Mouse (Mus musculus) left cerebral cortex, postnatal 25 days (tissue): ENCODE data around the gene Glis1. TPM values are rescaled to one million over a fixed set of nuclear protein-coding genes. Genes with fewer than 3 reads are reported as not detected.
A peak's percentile ranks its signal among the peaks of the same experiment; 100 is the strongest.

Experiments
- DNase-seq, 2 experiments: peaks; one replicate each; pipeline ENCODE4 v3.0.0; 2022; ENCODE audit warnings: low spot score in 2 of 2, mixed read lengths in 1 of 2
- intact Hi-C: fragments of 180-260 bp; cut with DNase I; formaldehyde crosslinking; loops from one replicate; pipeline ENCODE4 v1.15.1; 2025
- total RNA-seq, 2 experiments: library from RNA; stranded (reverse); gene quantifications; 2 replicates each; pipeline ENCODE4 v1.2.3; 2021

Glis1 gene
- total RNA-seq, 2 experiments from 2014 or later, result 0.82 to 1.1 TPM

DNA sequence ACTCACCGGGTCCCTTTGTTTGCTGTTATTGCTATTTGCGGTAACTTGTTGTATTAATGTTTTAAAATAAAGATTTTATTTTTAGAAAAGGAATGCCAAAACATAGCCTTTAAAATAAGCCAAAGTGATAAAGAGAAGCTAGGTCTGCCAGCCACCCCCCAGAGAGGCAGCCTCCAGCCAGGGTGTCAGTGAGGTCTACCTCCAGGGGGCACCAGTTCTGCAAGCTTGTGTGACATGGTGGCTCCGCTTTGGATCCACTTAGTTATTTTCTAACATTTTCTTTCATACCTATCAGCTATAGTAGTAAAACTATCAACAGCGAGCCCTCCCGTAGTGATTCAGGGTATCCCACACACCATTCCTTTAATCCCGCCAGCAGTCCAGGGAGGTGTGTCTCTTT, 14.1 kb downstream of the Glis1 start:
- DNase-seq, result no peak
- intact Hi-C loops, result no loop called here

DNA sequence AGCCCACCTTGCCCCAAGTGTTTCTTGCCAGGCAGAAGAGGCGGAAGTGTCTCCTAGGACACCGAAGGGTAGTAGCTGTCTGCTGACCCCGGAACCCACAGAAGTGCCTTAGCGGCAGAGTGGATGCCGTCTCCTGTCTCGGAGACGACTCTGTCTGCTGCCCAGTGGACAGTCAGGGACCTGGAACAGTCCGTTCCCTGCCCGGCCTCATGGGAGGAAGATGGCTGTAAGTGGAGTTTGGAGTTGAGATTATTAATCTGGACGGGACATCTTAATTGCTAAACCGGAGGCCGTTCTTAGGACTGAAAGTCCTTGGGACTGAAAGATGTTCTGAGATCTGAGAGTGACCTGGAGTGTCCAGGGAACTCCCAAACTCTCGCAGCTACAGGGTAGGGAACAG, 15.1 kb downstream of the Glis1 start:
- intact Hi-C loops, result no loop called here
- DNase-seq, result no peak

DNA sequence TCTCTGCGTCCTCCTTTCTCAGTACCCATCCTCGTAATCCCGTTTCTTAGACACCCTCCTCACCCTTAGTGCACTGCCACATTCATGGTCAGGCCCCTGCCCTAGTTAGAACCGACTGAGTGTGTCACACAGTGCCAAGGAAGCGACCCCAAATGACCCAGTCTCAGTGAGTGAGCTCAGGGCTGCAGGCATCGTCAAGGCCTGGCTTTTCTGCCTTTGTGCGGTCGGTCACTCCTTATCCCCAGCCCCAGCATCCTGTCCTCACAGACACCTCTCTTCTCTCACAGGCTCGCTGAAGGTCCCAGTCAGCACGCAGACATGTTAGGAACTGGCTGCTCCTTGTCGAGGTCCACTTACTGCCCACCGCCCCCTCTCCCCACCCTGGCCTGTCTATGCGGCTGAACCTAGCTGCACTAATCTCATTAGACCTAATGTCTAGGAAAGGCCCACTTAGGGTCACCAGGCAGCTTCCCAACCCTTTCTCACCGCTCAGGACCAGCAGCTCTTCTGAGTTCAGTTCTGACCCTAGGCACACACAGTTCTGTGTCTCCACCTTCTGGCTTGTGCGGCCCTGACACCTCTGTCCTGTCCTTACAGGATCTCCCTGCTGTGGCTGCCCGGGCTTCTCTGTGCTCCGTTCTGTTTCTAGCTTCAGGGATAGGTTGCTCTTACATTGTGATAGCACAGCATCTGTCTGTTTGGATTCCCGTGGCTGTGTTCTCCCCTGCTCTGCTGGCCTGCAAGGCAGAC, 18.1 kb downstream of the Glis1 start:
- intact Hi-C loops, result loop anchor here (2.0 kb wide), 1 partner anchor 30 kb away; no protein-coding TSS in a partner anchor
- no peak for DNase-seq

DNA sequence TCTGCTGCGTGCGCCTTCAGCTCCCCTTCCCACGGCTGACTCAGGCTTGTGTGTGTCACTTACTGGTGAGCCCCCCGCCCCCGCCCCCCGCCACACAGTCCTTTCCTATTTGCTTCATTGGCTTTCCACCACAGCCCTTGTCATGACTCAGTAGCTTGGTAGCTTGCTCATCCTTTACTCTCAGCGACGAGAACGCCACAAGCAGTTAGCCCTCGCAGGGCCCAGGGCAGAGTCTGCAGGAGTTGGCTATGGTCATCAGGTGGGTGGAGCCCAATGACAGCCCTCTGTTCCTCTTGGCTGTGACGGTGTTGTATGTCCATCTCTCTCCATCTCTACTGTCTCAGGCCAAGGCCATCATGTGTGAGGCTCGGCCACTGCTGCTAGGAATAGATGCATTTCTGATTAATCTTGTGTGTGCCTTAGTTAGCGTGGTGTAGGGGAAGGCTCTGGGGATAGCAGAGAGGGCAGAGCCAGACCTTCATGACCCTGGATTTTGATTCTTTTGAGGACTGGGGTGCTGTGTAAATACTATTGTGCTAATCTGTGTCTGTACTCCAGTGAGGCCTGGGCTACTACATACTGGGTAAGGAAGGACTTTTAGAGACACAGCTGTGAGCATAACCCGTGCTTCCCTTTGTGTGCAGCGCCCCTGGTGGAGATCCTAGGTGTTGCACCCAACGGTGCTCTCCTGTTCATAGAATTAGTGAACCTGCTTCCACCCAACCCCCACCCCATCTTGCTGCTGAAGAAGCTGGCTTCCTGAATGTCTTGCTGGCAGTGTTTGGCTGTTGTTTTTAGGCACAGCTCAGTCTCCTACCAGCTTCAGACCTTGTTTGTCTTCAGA, 19.0 kb downstream of the Glis1 start:
- intact Hi-C loops, result loop anchor here (2.0 kb wide), 1 partner anchor 31 kb away; no protein-coding TSS in a partner anchor
- peak; percentile 72 to 82 for DNase-seq

DNA sequence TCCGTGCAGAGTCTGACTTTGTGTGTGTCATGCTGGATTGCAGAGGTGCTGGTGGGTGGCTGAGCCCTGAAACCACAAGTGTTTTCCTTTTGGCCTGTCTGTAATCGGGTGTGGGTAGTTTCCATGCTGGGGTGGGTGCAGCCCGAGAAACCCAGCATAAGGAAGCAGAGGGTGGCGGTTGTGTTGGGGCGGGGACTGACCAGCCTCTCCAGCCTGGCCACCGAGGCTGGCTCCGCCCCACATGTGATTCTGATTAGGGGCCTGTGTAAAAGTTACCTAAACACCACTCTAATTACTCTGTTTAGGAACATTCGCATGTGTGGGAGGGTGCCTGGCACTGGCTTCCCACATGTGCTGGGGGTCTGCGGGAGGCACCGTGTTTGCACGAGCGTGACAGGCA, 23.2 kb downstream of the Glis1 start:
- DNase-seq, result no peak
- intact Hi-C loops, result no loop called here

DNA sequence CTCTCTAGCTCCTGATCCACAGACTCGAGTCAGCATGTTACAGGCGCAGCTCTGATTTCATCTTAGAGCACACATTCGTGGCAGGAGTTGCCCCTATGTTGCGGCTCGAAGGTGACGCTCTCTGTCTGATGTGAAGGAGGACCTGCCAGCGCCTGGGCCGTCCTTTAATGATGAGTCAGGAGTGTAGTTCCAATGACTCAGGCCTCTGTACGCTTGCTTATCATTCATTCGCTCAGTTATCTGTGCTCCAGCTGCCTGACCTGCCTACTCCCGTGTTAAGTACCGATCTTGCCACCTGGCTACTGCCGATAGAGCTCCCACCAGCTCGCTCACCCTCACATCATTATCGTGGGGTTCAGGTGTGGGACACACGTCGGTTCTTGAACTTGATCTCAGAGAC, 24.5 kb downstream of the Glis1 start:
- intact Hi-C loops, result no loop called here

DNA sequence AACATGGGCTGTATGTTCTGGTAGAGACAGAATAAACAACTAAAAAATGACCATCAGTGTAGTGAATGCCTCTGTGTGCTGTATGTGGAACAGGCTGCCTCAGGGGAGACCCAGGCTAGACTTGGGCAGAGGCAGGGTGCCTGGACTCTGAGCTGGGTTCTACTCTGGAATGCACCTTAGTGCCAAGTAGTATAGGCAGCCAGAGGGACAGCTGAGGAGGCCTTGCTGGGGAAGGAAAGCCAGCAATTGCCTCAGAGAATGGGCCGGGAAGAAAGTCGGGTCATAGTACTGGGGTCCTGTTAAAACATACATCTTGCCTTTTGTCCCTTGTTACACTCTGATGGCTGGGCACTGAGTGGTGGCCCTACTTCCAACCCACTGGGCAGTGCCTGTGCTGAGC, 25.1 kb downstream of the Glis1 start:
- intact Hi-C loops, result no loop called here
- DNase-seq, result no peak

More for the DNA sequence above, 24.5 kb downstream of the Glis1 start:
- no peak for DNase-seq

DNA sequence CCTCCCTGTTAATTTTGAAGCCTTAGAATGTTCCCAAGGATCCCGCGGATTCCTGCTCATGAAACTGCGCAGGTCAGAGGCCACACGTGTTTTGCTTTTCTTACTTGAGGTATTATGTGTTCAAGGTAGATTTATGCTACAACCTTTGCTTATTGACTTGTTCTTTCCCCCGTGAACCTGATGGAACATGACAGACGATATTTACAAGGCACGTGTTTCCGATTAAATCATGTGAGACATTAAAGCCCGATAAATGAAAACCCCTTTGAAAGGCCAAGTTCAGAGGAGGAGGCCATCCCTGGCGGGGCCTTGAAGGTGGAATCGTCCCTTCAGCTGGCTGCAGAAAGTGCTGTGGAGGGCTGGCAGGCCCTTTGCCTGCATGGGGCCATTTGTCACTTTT, 26.1 kb downstream of the Glis1 start:
- no peak for DNase-seq
- intact Hi-C loops, result no loop called here

DNA sequence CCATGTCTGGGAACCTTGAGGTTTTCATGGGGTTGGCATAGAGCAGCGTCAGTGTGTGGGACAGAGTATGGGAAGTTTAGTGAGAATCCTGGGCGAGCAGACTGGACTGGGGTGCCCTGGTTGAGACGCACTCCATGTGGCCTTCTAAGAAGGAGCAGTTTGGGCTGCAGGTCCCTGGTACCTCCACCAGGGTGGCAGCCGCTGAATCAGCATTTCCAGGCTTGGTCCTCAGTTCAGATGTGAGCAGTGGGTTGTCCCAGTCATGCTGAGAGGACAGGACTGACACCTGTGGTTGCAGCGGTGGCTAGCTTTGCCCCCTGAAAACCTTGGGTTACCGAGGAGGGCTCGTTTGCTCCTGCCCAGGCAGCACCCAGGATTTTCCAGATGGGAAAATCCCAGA, 33.4 kb downstream of the Glis1 start:
- DNase-seq, result no peak
- intact Hi-C loops, result no loop called here

DNA sequence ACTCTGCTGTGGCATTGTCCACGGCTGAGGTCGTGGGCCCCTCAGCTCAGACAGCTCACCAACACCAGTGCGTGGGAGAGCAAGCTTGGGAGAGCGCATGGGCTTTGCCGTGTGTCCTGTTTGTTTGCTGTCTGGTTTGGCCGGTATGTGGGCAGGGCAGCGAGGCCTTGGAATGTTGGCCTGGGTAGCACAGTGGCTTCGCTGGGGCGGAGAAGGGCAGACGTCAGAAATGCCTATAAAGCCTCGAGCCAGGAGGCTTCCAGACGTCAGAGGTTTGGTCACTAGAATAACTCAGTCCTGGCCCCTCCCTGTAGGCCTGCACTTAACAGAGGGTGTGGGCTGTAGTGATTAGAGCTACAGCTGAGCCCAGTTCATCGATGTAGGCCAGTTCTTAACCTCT, 33.9 kb downstream of the Glis1 start:
- intact Hi-C loops, result no loop called here
- DNase-seq, result no peak

DNA sequence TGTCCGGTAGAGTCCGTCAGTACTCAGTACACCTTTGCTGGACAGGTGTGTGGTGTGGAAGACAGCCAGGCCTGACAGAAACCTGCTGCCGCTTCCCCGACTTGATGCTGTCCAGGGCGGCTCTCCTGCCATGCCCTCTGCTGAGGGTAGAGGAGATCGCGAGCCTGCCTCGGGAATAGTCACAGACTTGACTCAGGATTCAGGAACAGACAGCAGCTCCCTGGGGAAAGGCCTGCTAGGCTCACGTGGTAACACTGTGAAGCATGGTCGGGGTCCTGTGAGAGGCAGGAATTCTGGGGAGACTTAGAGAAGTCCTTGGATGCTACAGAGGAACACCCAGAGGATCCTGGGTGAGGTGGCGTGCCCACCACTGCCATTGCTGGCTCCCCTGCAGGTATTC, 34.4 kb downstream of the Glis1 start:
- DNase-seq, result no peak
- intact Hi-C loops, result no loop called here

DNA sequence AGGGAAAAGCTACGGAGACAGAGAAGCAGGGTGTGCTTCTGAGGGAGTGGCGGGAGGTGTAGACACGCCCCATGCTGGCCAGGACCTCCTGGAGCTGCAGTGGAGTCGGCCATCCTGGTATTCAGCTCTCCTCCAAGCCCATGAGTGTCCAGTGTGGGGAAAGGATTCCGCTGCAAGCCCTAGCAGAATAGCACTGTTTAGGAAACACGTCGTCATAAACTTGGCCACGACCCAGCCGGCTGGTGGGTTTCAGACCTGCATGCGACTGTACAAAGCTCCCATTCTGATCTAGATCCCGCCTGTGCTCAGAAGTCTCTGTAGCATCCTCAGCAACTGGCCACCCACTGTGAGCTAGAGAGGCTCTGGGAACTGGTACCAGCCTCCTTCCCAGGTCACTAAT, 41.9 kb downstream of the Glis1 start:
- DNase-seq, result no peak
- intact Hi-C loops, result no loop called here

DNA sequence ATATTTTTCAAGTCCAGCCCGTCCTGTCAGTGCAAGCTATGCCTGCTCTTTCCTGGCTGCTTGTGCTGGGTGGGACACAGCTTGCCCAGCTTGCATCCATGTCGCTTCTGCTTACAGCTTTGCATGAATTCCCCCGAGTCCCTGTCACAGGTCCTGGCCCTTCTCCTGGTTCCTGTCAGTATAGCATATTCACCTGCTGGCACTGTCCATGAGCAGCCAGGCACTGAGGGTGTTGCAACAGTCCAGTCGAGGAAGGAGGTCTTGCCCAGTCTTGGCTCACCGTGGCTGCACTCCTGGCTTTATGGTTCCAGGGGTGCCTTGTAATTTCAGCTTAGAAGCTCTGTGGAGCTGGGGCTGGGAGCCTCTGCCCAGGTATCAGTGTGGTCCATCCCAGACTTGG, 44.6 kb downstream of the Glis1 start:
- no peak for DNase-seq

DNA sequence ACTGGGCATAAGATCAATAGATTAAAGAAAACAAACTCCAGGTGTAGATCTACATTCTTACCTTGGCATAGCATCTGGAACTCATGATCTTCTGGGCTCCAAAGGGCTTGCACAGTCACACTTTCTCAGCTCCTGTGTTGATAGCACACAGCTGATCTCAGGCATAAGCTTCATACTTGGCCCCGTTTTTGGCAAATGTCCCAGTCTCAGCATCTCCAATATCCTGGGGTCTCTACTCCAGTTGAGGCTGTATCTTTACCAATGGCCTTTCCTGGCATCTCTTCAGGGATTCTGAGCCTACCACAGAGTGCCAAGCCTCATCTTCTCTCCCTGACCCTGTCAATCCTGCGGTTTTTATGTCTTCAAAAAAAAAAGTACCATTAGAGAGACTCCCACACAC, 48.1 kb downstream of the Glis1 start:
- no peak for DNase-seq
- intact Hi-C loops, result no loop called here

More for the DNA sequence above, 44.6 kb downstream of the Glis1 start:
- intact Hi-C loops, result no loop called here

DNA sequence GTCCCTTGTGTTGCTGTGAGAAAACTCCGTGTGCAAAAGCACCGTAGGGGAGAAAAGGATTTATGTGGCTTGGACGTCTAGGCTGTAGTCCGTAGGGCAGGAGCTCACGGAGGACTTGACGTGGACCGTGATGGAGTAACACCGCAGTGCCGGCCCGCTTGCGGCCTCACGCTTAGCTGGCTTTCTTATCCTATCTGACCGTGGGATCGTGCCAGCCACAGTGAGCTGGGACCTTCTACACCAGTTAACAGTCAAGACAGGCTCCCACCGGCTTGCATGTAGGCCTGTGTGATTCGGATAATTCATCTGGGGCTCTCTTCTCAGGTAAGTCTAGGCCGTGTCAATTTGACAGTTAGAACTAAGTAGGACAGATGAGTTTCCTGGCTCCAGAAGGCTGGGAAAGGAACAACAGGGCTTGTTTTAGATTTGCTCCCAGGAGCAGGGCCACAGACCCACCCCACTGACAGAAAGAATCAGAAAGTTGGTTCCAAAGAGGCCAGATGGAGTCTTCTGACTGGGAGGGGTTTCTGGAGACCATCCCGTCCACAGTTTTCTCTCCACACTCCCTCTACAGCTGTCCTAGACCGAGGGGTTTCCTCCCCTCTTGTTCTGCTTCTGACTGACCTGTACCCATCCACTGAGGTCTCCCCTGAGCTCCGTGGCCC, 49.3 kb downstream of the Glis1 start:
- no peak for DNase-seq
- intact Hi-C loops, result no loop called here

DNA sequence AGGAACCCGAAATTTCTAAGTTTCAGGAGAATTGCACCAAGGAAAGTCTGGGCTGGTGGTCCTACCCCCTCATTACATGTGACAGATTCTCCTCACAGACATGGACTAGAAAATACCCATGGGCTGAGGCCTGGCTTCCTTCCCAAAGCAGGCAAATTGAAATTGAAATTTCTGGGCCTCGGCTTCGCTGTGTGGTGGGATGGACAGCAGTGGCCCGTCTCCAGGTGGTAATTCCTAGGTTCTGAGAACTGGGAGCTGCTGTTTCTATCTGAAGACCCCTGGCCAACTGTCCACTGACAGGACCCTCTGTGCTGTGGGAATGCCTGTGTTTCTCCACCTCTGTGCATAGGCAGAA, 49.8 kb downstream of the Glis1 start:
- DNase-seq, result no peak
- intact Hi-C loops, result no loop called here

DNA sequence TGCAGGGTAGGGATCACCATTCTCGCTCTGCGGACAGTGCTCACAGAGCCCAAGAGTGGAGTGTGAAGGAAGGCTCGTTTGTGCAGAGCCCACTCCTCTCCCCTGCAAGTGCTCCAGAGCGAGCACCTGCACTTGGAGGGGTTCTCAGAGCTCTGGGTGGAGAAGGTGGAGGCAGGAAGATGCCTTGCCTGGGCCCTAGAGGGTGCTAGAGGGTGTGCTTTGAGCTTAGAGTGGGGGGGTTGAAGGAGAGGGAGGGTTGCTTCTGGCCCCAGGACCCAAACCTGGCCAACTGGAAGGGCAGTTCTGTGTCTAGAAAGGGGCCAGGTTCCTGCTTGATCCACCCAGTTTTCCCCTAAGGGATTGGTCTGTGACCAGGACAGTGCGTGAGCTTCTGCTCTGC, 51.5 kb downstream of the Glis1 start:
- intact Hi-C loops, result loop anchor here (1.0 to 5.0 kb wide), 2 partner anchors 151 to 167 kb away; no protein-coding TSS in a partner anchor
- peak in 1 of 2 experiments; percentile 5 for DNase-seq

DNA sequence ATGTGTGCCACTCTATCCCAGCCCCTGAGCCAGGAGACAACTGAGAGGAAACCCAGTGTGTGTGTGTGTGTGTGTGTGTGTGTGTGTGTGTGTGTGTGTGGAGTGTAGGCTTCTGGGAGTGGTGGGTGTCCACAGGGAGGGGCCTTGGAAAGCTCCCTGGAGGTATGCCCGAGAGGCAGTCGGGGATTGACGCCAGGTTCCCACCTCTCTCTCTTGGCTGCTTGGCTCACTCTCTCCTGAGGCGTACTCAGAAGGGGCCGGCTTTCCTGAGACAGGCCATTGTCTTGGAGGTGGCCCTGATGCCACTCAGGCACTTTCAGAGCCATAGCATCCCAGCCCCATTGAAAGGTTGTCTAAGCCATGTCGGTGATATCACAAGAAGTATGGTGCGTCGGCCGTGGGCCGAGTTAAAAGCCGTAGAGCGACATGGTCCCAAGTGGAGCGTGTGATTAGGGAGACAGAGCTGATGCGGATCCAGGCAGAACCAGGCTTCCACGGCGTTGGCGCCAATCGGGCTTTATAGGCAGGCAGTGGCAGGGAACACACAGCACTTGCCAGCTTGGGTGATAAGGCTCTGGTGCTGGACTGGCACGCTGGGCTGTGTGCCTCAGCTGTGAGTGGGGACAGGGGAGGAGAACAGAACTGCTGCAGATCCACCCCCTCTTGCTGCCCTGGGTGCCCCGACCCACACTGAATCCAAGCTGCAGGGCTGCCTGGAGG, 54.9 kb downstream of the Glis1 start:
- intact Hi-C loops, result loop anchor here (5.0 kb wide), 1 partner anchor 148 kb away; no protein-coding TSS in a partner anchor

DNA sequence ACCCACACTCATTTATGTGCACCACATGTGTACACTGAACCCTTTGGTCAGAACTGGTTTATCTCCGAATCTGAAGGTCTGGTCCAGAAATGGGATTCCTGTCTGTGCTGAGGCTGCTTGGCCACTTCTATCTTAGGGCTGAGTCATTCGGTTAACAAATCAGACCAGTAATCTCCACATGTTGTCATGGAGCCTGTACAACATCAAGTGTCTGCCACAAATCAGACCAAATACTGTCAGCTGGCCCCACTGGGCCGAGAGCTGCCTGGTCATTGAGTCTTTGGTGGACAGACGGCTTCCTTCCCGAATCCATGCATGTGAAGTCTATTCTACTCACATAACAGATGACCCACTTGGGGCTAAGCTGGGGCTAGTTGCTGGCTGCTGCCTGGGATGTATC, 58.6 kb downstream of the Glis1 start:
- no peak for DNase-seq
- intact Hi-C loops, result no loop called here

More for the DNA sequence above, 54.9 kb downstream of the Glis1 start:
- DNase-seq, result peak in 1 of 2 experiments; percentile 28
